Mouse (Mus musculus): ENCODE data around the gene Gas1. TPM values are rescaled to one million over a fixed set of nuclear protein-coding genes. Genes with fewer than 3 reads are reported as not detected.

Gas1 gene
- total and polyA plus RNA-seq, 2 experiments, result 13.9 to 28.2 TPM

DNA sequence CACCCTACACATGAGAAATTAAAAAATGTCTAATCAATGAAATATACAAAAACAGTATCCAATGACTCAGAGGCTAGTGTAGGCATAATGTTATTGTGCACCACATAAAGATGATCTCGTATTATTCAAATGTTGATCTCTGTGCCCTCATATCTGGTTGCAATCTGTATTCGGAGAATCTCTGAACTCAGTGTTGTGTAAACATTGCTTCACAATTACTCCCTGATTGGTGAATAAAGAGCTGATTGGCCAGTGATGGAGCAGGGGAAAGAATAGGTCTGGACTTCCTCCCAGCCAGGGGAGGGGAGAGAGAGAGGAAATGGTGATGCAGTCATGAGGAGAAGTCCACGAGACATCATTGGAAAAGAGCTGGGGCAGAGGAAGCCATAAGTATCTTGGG lies 23.0 kb downstream of the Gas1 start:
- TF ChIP-seq CTCF (IDR thresholded peaks at IDR 0.05; ENCODE audit: low read depth, low read length) (no peak), POLR2A (IDR thresholded peaks at IDR 0.05; ENCODE audit: extremely low read depth, insufficient read depth, low read length) (no peak)
- Histone ChIP-seq H3K36me3 (ENCODE audit: control insufficient read depth, insufficient read depth, low read length) (no peaks in the 10 kb centered on the region), H3K27ac (replicated peaks; ENCODE audit: insufficient read depth, low read depth, low read length) (no peak overlapping the region), H3K27me3 (ENCODE audit: control insufficient read depth, insufficient read depth, low read length) (no peaks in the 10 kb centered on the region), H3K9ac (ENCODE audit: low read depth, low read length) (no peak overlapping the region), H3K4me3 (ENCODE audit: insufficient read depth, low read depth, low read length) (no peak overlapping the region), H3K4me1 (ENCODE audit: control insufficient read depth, insufficient read depth, low read length) (no peaks in the 10 kb centered on the region), H3K79me2 (ENCODE audit: control insufficient read depth, insufficient read depth, low read length) (no peaks in the 10 kb centered on the region)
- WGBS, result 29% methylated on average over 3 of the region's 3 CpGs
- peak; percentile 76 for DNase-seq (ENCODE audit: extremely low read depth, low read depth, low spot score)

DNA sequence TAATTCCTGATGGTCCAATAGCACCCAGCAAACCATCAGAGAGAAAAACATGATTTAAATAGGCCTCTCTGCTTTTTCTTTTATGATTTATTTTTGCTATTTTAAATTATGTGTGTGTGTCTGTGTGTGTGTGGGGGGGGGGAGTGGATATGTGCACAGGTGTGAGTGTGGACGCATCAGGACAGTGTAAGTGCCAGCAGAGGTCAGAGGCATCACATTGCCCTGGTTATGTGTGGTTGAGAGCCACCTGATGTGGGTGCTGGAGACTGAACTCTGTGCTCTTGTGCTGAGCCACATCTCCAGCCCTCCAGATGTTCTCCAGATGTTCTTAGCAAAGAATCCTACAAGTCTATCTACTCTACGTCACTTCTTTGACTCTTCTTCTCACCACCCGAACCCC lies 28.9 kb downstream of the Gas1 start:
- Histone ChIP-seq H3K4me3 (ENCODE audit: insufficient read depth, low read depth, low read length) (no peak overlapping the region), H3K9ac (ENCODE audit: low read depth, low read length) (no peak overlapping the region), H3K36me3 (ENCODE audit: control insufficient read depth, insufficient read depth, low read length) (no peaks in the 10 kb centered on the region), H3K79me2 (ENCODE audit: control insufficient read depth, insufficient read depth, low read length) (no peaks in the 10 kb centered on the region), H3K4me1 (ENCODE audit: control insufficient read depth, insufficient read depth, low read length) (no peaks in the 10 kb centered on the region), H3K27ac (replicated peaks; ENCODE audit: insufficient read depth, low read depth, low read length) (no peak overlapping the region), H3K27me3 (ENCODE audit: control insufficient read depth, insufficient read depth, low read length) (no peaks in the 10 kb centered on the region)
- TF ChIP-seq POLR2A (IDR thresholded peaks at IDR 0.05; ENCODE audit: extremely low read depth, insufficient read depth, low read length) (no peak), CTCF (IDR thresholded peaks at IDR 0.05; ENCODE audit: low read depth, low read length) (no peak)
- no peak for DNase-seq (ENCODE audit: extremely low read depth, low read depth, low spot score)
- 91% methylated on average over 3 of the region's 3 CpGs for WGBS

DNA sequence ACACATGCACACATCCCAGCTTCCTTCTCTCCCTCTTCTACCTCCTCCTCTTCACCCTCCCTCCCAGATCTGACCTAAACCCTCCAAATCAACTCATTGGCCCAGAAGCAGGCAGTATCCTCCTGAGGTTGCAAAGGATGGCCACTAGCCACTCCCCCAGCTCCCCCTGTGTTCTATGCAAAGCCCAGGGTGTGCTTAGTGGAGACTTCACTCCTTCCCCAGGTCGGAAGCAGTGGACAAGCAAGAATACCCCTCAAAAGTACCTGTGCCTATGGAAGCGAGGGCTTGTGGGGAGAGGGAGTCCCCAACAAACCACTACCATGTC lies 29.3 kb downstream of the Gas1 start:
- 85% methylated on average over 2 of the region's 2 CpGs for WGBS
- DNase-seq (ENCODE audit: extremely low read depth, low read depth, low spot score), result no peak
- no peaks in the 10 kb centered on the region for H3K79me2 ChIP-seq (ENCODE audit: control insufficient read depth, insufficient read depth, low read length)
- no peaks in the 10 kb centered on the region for H3K36me3 ChIP-seq (ENCODE audit: control insufficient read depth, insufficient read depth, low read length)
- TF ChIP-seq POLR2A (IDR thresholded peaks at IDR 0.05; ENCODE audit: extremely low read depth, insufficient read depth, low read length) (no peak), CTCF (IDR thresholded peaks at IDR 0.05; ENCODE audit: low read depth, low read length) (no peak)
- H3K4me1 ChIP-seq (ENCODE audit: control insufficient read depth, insufficient read depth, low read length), result no peaks in the 10 kb centered on the region
- no peak overlapping the region for H3K27ac ChIP-seq (replicated peaks; ENCODE audit: insufficient read depth, low read depth, low read length)
- no peak overlapping the region for H3K4me3 ChIP-seq (ENCODE audit: insufficient read depth, low read depth, low read length)
- H3K27me3 ChIP-seq (ENCODE audit: control insufficient read depth, insufficient read depth, low read length), result no peaks in the 10 kb centered on the region
- H3K9ac ChIP-seq (ENCODE audit: low read depth, low read length), result no peak overlapping the region

DNA sequence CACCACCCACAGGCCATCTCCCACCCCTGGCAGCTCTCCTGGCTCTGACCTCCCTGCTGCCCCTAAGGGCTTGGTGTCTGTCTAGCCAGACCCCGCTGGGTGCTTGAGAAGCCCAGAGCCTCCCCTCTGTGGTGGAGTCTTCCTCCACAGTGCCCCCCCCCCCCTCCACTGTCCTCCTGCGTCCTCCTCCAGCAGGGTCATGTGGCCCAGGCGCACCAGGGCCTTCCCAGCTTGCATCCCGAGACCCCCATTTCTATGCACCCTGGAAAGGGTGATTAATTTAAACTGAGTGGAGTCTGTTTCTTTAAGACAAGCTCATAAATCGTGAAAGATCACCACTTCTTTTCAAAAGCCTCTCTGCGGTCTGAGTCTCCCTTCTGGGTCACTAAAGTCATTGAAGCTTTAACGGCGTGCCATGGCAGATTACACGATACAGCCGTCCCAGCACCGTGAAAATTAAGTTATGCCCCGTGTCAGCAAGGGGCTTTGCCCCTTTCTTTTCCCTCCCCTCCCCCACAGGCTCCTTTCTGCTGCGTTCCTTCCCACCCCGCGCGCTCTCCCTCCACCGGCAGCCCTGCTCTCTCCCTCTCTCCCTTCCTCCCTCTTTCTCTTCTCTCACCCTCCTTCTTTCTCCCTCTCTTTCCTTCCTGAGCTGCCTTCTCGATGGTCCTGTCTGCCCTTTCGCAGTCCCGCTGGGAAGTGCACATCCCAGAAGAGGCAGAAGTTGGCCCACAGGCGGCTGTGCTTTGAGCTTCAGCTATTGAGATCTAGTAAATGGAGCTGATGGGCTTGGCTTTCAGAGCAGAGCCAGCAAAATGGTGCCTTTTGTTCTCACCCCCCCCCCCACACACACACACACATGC lies 29.9 kb downstream of the Gas1 start:
- H3K4me3 ChIP-seq (ENCODE audit: insufficient read depth, low read depth, low read length), result no peak overlapping the region
- no peak overlapping the region for H3K9ac ChIP-seq (ENCODE audit: low read depth, low read length)
- H3K4me1 ChIP-seq (ENCODE audit: control insufficient read depth, insufficient read depth, low read length), result no peaks in the 10 kb centered on the region
- H3K27ac ChIP-seq (replicated peaks; ENCODE audit: insufficient read depth, low read depth, low read length), result no peak overlapping the region
- 23% methylated on average over 21 of the region's 21 CpGs for WGBS
- H3K79me2 ChIP-seq (ENCODE audit: control insufficient read depth, insufficient read depth, low read length), result no peaks in the 10 kb centered on the region
- no peak for DNase-seq (ENCODE audit: extremely low read depth, low read depth, low spot score)
- TF ChIP-seq POLR2A (IDR thresholded peaks at IDR 0.05; ENCODE audit: extremely low read depth, insufficient read depth, low read length) (no peak), CTCF (IDR thresholded peaks at IDR 0.05; ENCODE audit: low read depth, low read length) (no peak)
- H3K27me3 ChIP-seq (ENCODE audit: control insufficient read depth, insufficient read depth, low read length), result no peaks in the 10 kb centered on the region
- H3K36me3 ChIP-seq (ENCODE audit: control insufficient read depth, insufficient read depth, low read length), result no peaks in the 10 kb centered on the region

GRCm38 (mm10) chr13:60146231-60146630 lies 30.9 kb downstream of the Gas1 start:
- Histone ChIP-seq H3K9ac (ENCODE audit: low read depth, low read length) (no peak overlapping the region), H3K27me3 (ENCODE audit: control insufficient read depth, insufficient read depth, low read length) (no peaks in the 10 kb centered on the region), H3K27ac (replicated peaks; ENCODE audit: insufficient read depth, low read depth, low read length) (no peak overlapping the region), H3K4me1 (ENCODE audit: control insufficient read depth, insufficient read depth, low read length) (no peaks in the 10 kb centered on the region), H3K79me2 (ENCODE audit: control insufficient read depth, insufficient read depth, low read length) (no peaks in the 10 kb centered on the region), H3K36me3 (ENCODE audit: control insufficient read depth, insufficient read depth, low read length) (no peaks in the 10 kb centered on the region), H3K4me3 (ENCODE audit: insufficient read depth, low read depth, low read length) (no peak overlapping the region)
- WGBS, result 67% methylated on average over 3 of the region's 3 CpGs
- no peak for DNase-seq (ENCODE audit: extremely low read depth, low read depth, low spot score)
- TF ChIP-seq POLR2A (IDR thresholded peaks at IDR 0.05; ENCODE audit: extremely low read depth, insufficient read depth, low read length) (no peak), CTCF (IDR thresholded peaks at IDR 0.05; ENCODE audit: low read depth, low read length) (no peak)

GRCm38 (mm10) chr13:60136962-60137361 lies 40.2 kb downstream of the Gas1 start:
- Histone ChIP-seq H3K27ac (replicated peaks; ENCODE audit: insufficient read depth, low read depth, low read length) (no peak overlapping the region), H3K4me3 (ENCODE audit: insufficient read depth, low read depth, low read length) (no peak overlapping the region), H3K36me3 (ENCODE audit: control insufficient read depth, insufficient read depth, low read length) (no peaks in the 10 kb centered on the region), H3K79me2 (ENCODE audit: control insufficient read depth, insufficient read depth, low read length) (no peaks in the 10 kb centered on the region), H3K9ac (ENCODE audit: low read depth, low read length) (no peak overlapping the region), H3K27me3 (ENCODE audit: control insufficient read depth, insufficient read depth, low read length) (no peaks in the 10 kb centered on the region), H3K4me1 (ENCODE audit: control insufficient read depth, insufficient read depth, low read length) (no peaks in the 10 kb centered on the region)
- WGBS, result 90% methylated on average over 4 of the region's 4 CpGs
- DNase-seq (ENCODE audit: extremely low read depth, low read depth, low spot score), result no peak
- TF ChIP-seq CTCF (IDR thresholded peaks at IDR 0.05; ENCODE audit: low read depth, low read length) (no peak), POLR2A (IDR thresholded peaks at IDR 0.05; ENCODE audit: extremely low read depth, insufficient read depth, low read length) (no peak)

Data from liver, adult 2 months (tissue).